Mouse (Mus musculus) liver, embryonic 13.5 days (tissue): Measurements from ENCODE around the gene Rnd2. TPM values are rescaled to one million over a fixed set of nuclear protein-coding genes. Genes with fewer than 3 reads are reported as not detected.
"Not testable (repeated sequence)": the region's sequence is repeated elsewhere in the genome, so short reads cannot be mapped to it uniquely, and the experiment has no call there.

Experiments
- ATAC-seq: fragments of 200-750 bp; cut with Nextera tagmentation; 2 replicates; pipeline ENCODE4 v1.8.0; 2017; ENCODE audit warnings: low read depth, mild to moderate bottlenecking, moderate number of reproducible peaks, moderate library complexity
- DNase-seq: peaks from one replicate; pipeline ENCODE4 v3.0.0; 2022
- H3K27ac ChIP-seq: fragments of 300-500 bp; sonication (generic); 2 replicates; pipeline ENCODE4 v1.5.1; 2015; ENCODE audit warnings: moderate library complexity, mild to moderate bottlenecking, inconsistent platforms
- H3K27me3 ChIP-seq: fragments of 300-500 bp; sonication (generic); 2 replicates; pipeline ENCODE4 v1.6.1; 2015; ENCODE audit warnings: mild to moderate bottlenecking, inconsistent platforms
- H3K36me3 ChIP-seq: fragments of 300-500 bp; sonication (generic); 2 replicates; pipeline ENCODE4 v1.6.1; 2015; ENCODE audit warnings: mild to moderate bottlenecking, inconsistent platforms
- H3K4me1 ChIP-seq: fragments of 300-500 bp; sonication (generic); replicated peaks from 2 replicates; pipeline ENCODE4 v1.6.1; 2015; ENCODE audit warnings: inconsistent platforms
- H3K4me2 ChIP-seq: fragments of 300-500 bp; sonication (generic); 2 replicates; pipeline ENCODE4 v1.6.1; 2015; ENCODE audit warnings: inconsistent platforms, mild to moderate bottlenecking, moderate library complexity
- H3K4me3 ChIP-seq: fragments of 300-500 bp; sonication (generic); replicated peaks from 2 replicates; pipeline ENCODE4 v1.5.1; 2015; ENCODE audit warnings: mild to moderate bottlenecking, inconsistent platforms
- H3K9ac ChIP-seq: fragments of 300-500 bp; sonication (generic); 2 replicates; pipeline ENCODE4 v1.6.1; 2015; ENCODE audit warnings: mild to moderate bottlenecking, inconsistent platforms
- H3K9me3 ChIP-seq: fragments of 300-500 bp; sonication (generic); replicated peaks from 2 replicates; pipeline ENCODE4 v1.6.1; 2016; ENCODE audit warnings: inconsistent platforms
- WGBS: fragments of 180-500 bp; shearing (Covaris S2); methylation state at CpG from one replicate; pipeline ENCODE4 v1.1.7; 2015; ENCODE audit not compliant: insufficient replicate concordance; 5-methylcytosine and 5-hydroxymethylcytosine counted together
- polyA plus RNA-seq: library from polyadenylated mRNA; unstranded; fragments of >200 nt; fragmentation: Nextera tagmentation; extraction: Ambion mirVana; gene quantifications from 2 replicates; pipeline ENCODE4 v1.2.1, GENCODE M21; 2015

Rnd2 gene
- polyA plus RNA-seq, 1 experiment from 2014 or later = 3.1 TPM

DNA sequence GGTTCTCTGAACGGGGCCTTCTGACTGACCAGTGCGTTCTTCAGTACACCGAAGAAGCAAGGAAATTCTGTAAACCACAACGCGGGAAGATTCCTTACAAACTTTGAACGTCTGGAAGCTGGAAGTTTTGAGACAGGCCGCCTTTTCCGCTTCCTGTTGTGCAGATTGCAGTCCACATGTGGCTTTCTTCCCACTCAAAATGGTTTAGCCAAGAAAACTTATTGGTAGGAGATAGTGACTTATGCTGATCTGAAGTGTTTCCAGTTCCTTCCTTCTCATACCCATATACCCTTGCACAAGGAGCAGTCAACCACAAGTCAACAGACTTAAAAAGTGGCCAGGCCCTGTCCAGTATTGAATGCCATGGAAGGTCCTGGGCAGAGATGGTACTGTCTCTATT lies 38.6 kb upstream of the Rnd2 start:
- 37% methylated on average over 8 of the region's 8 CpGs for WGBS

DNA sequence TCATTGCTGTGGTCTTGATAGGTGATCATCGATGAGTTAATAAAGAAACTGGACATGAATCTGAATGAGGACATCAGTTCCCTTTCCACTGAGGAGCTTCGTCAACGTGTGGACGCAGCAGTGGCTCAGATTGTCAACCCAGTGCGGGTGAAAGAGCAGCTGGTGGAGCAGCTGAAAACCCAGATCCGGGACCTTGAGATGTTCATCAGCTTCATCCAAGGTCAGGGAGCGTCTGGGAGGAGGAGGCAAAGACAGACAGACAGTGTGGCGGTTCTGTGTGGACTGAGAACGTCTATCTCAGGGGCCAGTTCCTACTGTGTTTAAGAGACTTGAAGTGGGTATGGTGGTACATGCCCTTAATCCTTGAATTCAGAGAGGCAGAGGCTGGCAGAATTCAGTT lies 33.5 kb upstream of the Rnd2 start:
- peaks cover 59% of the 10 kb centered on the region for H3K36me3 ChIP-seq
- DNase-seq (no peak), ATAC-seq (no peak)
- H3K4me1 ChIP-seq = peaks cover 9% of the 10 kb centered on the region
- H3K4me3 ChIP-seq = no peak overlapping the region
- WGBS = 82% methylated on average over 9 of the region's 9 CpGs
- H3K9ac ChIP-seq = no peak overlapping the region
- no peaks in the 10 kb centered on the region for H3K9me3 ChIP-seq
- no peak overlapping the region for H3K27ac ChIP-seq
- H3K4me2 ChIP-seq = no peak overlapping the region
- H3K27me3 ChIP-seq = no peaks in the 10 kb centered on the region

More for the DNA sequence above, 38.6 kb upstream of the Rnd2 start:
- ATAC-seq (no peak), DNase-seq (no peak)
- Histone ChIP-seq H3K27ac (no peak overlapping the region), H3K4me2 (peak overlapping the region; percentile 94), H3K9ac (peak overlapping the region; percentile 88), H3K9me3 (no peaks in the 10 kb centered on the region), H3K4me1 (peaks cover 37% of the 10 kb centered on the region), H3K27me3 (no peaks in the 10 kb centered on the region), H3K4me3 (peak overlapping the region; percentile 96), H3K36me3 (peaks cover 20% of the 10 kb centered on the region)

DNA sequence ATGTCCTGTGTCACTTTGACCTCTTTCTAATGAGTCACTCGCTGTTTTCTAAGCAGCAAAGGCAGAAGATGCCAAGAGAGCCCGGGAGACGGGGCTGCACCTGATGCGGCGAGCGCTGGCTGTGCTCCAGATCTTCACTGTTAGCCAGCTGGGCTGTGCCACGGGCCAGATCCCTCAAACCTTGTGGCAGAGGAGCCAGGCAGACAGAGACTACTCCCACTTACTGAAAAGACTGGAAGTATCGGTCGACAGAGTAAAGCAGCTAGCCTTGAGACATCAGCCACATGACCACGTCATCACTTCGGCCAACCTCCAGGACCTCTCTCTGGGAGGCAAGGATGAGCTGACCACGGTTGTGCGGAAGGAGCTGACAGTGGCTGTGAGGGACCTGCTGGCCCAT lies 31.4 kb upstream of the Rnd2 start:
- Histone ChIP-seq H3K36me3 (peaks cover 59% of the 10 kb centered on the region), H3K4me1 (no peaks in the 10 kb centered on the region; the same call in 1 of the 2 replicates), H3K27ac (no peak overlapping the region), H3K9me3 (no peaks in the 10 kb centered on the region), H3K4me2 (no peak overlapping the region), H3K27me3 (no peaks in the 10 kb centered on the region), H3K4me3 (no peak overlapping the region), H3K9ac (no peak overlapping the region)
- no peak for DNase-seq
- ATAC-seq = no peak
- 93% methylated on average over 13 of the region's 13 CpGs for WGBS

GRCm38 (mm10) chr11:101435831-101436230 lies 29.0 kb upstream of the Rnd2 start:
- Histone ChIP-seq H3K9me3 (no peaks in the 10 kb centered on the region), H3K36me3 (peaks cover 42% of the 10 kb centered on the region)
- ATAC-seq = peak; percentile 39

DNA sequence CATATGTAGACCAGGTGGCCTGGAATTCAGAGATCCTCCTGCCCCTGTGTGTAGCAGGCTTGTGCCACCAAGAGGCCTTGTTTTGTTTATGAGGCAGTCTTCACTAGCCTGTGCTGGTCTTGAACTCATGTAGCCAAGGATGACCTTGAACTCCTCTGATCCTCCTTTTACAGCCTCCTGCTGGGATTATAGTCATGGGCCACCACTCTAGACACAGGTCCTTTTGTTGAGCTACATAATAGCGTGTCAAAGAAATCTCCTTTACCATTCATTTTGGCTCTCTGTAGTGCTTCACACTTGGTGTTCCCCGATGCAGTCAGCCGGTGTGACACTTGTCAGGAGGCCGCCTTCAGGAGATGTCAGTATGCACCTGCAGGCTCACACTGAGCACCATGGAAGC lies 27.9 kb upstream of the Rnd2 start:
- Histone ChIP-seq H3K36me3 (peaks cover 32% of the 10 kb centered on the region), H3K27ac (no peak overlapping the region), H3K4me2 (no peak overlapping the region), H3K4me3 (no peak overlapping the region), H3K9ac (no peak overlapping the region), H3K4me1 (no peaks in the 10 kb centered on the region; the same call in 1 of the 2 replicates), H3K27me3 (no peaks in the 10 kb centered on the region), H3K9me3 (no peaks in the 10 kb centered on the region)
- DNase-seq (no peak), ATAC-seq (no peak)
- WGBS = 83% methylated on average over 4 of the region's 4 CpGs

More at GRCm38 (mm10) chr11:101435831-101436230, 29.0 kb upstream of the Rnd2 start:
- Histone ChIP-seq H3K4me2 (no peak overlapping the region), H3K4me3 (no peak overlapping the region), H3K9ac (no peak overlapping the region), H3K27ac (no peak overlapping the region), H3K4me1 (no peaks in the 10 kb centered on the region; the same call in 1 of the 2 replicates), H3K27me3 (no peaks in the 10 kb centered on the region)
- no peak for DNase-seq
- WGBS = 40% methylated on average over 4 of the region's 4 CpGs

DNA sequence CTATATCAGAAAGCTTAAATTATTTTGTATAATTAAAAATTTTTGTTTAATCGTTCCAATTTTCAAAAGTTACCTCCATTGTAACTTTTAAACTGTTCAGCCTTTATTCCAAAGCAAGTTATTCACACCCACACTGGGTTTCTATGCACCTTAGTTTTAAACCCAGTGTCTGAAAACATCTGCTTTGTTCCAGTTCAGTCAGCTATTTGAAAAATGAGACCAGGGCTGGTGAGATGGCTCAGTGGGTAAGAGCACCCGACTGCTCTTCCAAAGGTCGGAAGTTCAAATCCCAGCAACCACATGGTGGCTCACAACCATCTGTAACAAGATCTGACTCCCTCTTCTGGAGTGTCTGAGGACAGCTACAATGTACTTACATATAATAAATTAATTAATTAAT lies 26.8 kb upstream of the Rnd2 start:
- H3K4me1 ChIP-seq, H3K9me3 ChIP-seq, H3K27ac ChIP-seq, H3K4me2 ChIP-seq, ATAC-seq, DNase-seq, H3K4me3 ChIP-seq, H3K27me3 ChIP-seq, H3K9ac ChIP-seq: not testable (repeated sequence)
- WGBS = 43% methylated on average over 3 of the region's 3 CpGs
- H3K36me3 ChIP-seq = peaks cover 24% of the 10 kb centered on the region

- peak overlapping the region; percentile 7 for H3K27ac ChIP-seq
Observed at GRCm38 (mm10) chr11:101441450-101442126, 23.2 kb upstream of the Rnd2 start.

DNA sequence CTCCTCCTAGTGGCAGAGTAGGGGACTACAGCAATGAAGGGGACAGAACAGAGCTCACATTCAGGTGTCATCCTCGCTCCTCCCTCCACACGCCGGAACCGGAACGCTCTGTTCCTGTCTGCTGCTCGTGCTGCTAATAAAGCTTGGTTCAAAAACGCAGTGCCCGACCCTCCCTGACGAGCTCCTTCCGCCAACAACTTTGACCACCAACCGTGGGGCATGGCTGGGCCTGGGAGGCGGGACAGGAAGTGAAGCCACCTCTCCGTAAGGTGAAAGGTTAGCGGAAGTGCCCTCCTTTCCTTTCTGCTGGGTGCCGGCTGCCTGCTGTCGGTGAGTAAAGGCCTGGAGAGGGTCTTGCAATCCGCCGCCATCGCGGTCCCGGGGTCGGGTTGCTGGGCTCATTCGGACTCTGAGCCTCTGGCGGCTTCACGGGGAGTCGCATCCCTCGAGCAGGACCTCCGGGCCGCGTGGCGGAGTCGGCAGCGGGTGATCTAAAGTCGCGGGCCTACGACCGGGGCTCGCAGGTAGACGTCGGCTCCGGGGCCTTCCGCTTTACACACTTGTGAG lies 22.6 kb upstream of the Rnd2 start, which contains the start of gene Rpl27:
Gene Rpl27, plus strand, starts transcription at position 172 of the 567 bp plus-strand sequence.
- Histone ChIP-seq H3K4me3 (peak within 1 kb of the TSS; percentile 85), H3K4me1 (peaks cover 28% of the 10 kb centered on the region), H3K4me2 (peak within 1 kb of the TSS; percentile 72), H3K27me3 (no peaks in the 10 kb centered on the region), H3K36me3 (peaks cover 31% of the 10 kb centered on the region), H3K9me3 (no peaks in the 10 kb centered on the region), H3K9ac (peak within 1 kb of the TSS; percentile 93), H3K27ac (peak within 1 kb of the TSS; percentile 87)
- under 1% methylated on average over 42 of the region's 42 CpGs for WGBS
- DNase-seq (peak; percentile 99), ATAC-seq (peak; percentile 98)

More at GRCm38 (mm10) chr11:101441450-101442126, 23.2 kb upstream of the Rnd2 start:
- 24% methylated on average over 15 of the region's 15 CpGs for WGBS
- not testable (repeated sequence) for DNase-seq, ATAC-seq, H3K27me3 ChIP-seq, H3K9me3 ChIP-seq
- Histone ChIP-seq H3K4me1 (peaks cover 28% of the 10 kb centered on the region), H3K4me3 (peak overlapping the region; percentile 85), H3K9ac (peak overlapping the region; percentile 42), H3K36me3 (peaks cover 31% of the 10 kb centered on the region), H3K4me2 (peak overlapping the region; percentile 72)

DNA sequence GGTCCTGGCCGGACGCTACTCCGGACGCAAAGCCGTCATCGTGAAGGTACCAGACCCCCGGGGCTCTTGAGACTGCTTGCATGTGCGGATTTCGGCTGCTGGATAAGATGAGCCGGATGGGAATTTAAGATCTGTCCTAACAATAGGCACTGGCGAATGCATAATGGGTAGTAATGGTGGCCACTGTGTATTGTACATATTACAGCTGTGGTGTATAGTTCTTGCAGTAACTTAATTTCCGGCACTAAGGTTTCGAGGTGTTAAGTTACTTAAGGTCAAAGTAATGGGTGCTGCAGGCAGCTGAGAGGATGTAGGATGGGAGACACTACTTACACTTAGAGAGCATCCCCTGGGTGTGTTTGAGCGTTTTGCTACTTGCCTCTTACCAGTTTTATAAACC lies 22.0 kb upstream of the Rnd2 start:
- peak overlapping the region; percentile 72 for H3K4me2 ChIP-seq
- no peaks in the 10 kb centered on the region for H3K27me3 ChIP-seq
- peaks cover 31% of the 10 kb centered on the region for H3K36me3 ChIP-seq
- peak overlapping the region; percentile 85 for H3K4me3 ChIP-seq
- DNase-seq (no peak), ATAC-seq (no peak)
- H3K9me3 ChIP-seq = no peaks in the 10 kb centered on the region
- peak overlapping the region; percentile 93 for H3K9ac ChIP-seq
- H3K4me1 ChIP-seq = peaks cover 33% of the 10 kb centered on the region
- peak overlapping the region; percentile 87 for H3K27ac ChIP-seq
- WGBS = 1% methylated on average over 14 of the region's 14 CpGs

GRCm38 (mm10) chr11:101446319-101446718 lies 18.5 kb upstream of the Rnd2 start:
- no peak for ATAC-seq
- no peaks in the 10 kb centered on the region for H3K9me3 ChIP-seq
- H3K36me3 ChIP-seq = peaks cover 31% of the 10 kb centered on the region
- H3K9ac ChIP-seq = no peak overlapping the region
- no peaks in the 10 kb centered on the region for H3K27me3 ChIP-seq
- peaks cover 61% of the 10 kb centered on the region for H3K4me1 ChIP-seq
- DNase-seq = no peak
- no peak overlapping the region for H3K4me2 ChIP-seq
- H3K27ac ChIP-seq = peak overlapping the region; percentile 40
- WGBS = 69% methylated on average over 1 of the region's 1 CpGs
- no peak overlapping the region for H3K4me3 ChIP-seq

DNA sequence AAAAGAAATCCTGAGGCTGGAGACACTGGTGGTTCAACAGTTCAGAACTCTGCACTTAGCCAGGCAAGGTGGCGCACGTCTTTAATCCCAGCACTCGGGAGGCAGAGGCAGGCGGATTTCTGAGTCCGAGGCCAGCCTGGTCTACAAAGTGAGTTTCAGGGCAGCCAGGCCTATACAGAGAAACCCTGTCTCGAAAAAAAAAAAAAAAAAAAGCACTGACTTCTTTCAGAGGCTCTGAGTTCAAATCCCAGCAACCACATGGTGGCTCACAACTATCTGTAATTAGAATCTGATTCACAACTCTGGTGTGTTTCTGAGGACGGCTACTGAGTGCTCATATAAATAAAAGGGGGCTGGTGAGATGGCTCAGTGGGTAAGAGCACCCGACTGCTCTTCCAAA lies 17.9 kb upstream of the Rnd2 start:
- H3K4me1 ChIP-seq = peaks cover 66% of the 10 kb centered on the region
- whole genome bisulfite sequencing = 79% methylated on average over 8 of the region's 8 CpGs
- H3K9me3 ChIP-seq, H3K4me3 ChIP-seq, H3K9ac ChIP-seq, DNase-seq, H3K27me3 ChIP-seq, ATAC-seq, H3K4me2 ChIP-seq: not testable (repeated sequence)
- H3K27ac ChIP-seq = peak overlapping the region; percentile 40; the same call in 1 of the 2 replicates
- peaks cover 31% of the 10 kb centered on the region for H3K36me3 ChIP-seq
